Mouse (Mus musculus) myocyte (in vitro differentiated cells): Measurements from ENCODE around the gene Erich6b. TPM values are rescaled to one million over a fixed set of nuclear protein-coding genes. Genes with fewer than 3 reads are reported as not detected.

Experiments
- H3K27me3 ChIP-seq: one replicate; pipeline ENCODE4 v1.6.1; 2011; ENCODE audit not compliant: control insufficient read depth, insufficient read depth, insufficient read length
- H3K36me3 ChIP-seq: one replicate; pipeline ENCODE4 v1.6.1; 2011; ENCODE audit not compliant: control insufficient read depth, insufficient read depth
- H3K4me2 ChIP-seq: one replicate; pipeline ENCODE4 v1.6.1; 2011; ENCODE audit warnings: low read depth, control low read depth
- H3K4me3 ChIP-seq: one replicate; pipeline ENCODE4 v1.5.1; 2011; ENCODE audit warnings: mild to moderate bottlenecking, control low read depth, moderate library complexity
- H3K79me2 ChIP-seq: one replicate; pipeline ENCODE4 v1.6.1; 2011; ENCODE audit not compliant: control insufficient read depth, insufficient read depth
- H3ac ChIP-seq: one replicate; pipeline ENCODE4 v1.6.1; 2011; ENCODE audit not compliant: control insufficient read depth, insufficient read length
- CEBPB ChIP-seq: IDR thresholded peaks from 2 replicates; pipeline ENCODE4 v1.6.1; 2011; ENCODE audit warnings: mild to moderate bottlenecking, moderate library complexity; ENCODE audit not compliant: poor library complexity, insufficient read depth, severe bottlenecking
- E2F4 ChIP-seq: IDR thresholded peaks from one replicate; pipeline ENCODE4 v1.6.1; 2011; ENCODE audit warnings: mild to moderate bottlenecking, control low read depth, moderate library complexity; ENCODE audit not compliant: insufficient read depth
- MAX ChIP-seq: IDR thresholded peaks from one replicate; pipeline ENCODE4 v1.6.1; 2011; ENCODE audit warnings: low read depth, mild to moderate bottlenecking, control low read depth
- MYOD1 ChIP-seq, 3 experiments: IDR thresholded peaks; one replicate each; pipeline ENCODE4 v1.6.1; 2011; ENCODE audit warnings: control low read depth in 2 of 3, low read depth in 2 of 3, mild to moderate bottlenecking in 2 of 3, moderate library complexity in 1 of 3; ENCODE audit not compliant: insufficient read length in 2 of 3, control insufficient read depth in 1 of 3
- MYOG ChIP-seq, 3 experiments: IDR thresholded peaks; one replicate each; pipeline ENCODE4 v1.6.1; 2011; ENCODE audit warnings: control low read depth in 2 of 3, low read depth in 2 of 3, mild to moderate bottlenecking in 2 of 3; ENCODE audit not compliant: insufficient read length in 2 of 3, control insufficient read depth in 1 of 3, insufficient read depth in 1 of 3
- POLR2A ChIP-seq: IDR thresholded peaks from one replicate; pipeline ENCODE4 v1.6.1; 2011; ENCODE audit warnings: low read depth, mild to moderate bottlenecking, control low read depth, moderate library complexity; ENCODE audit not compliant: insufficient read length
- POLR2AphosphoS2 ChIP-seq: IDR thresholded peaks from one replicate; pipeline ENCODE4 v1.6.1; 2011; ENCODE audit warnings: low read depth, control low read depth; ENCODE audit not compliant: insufficient read length
- REST ChIP-seq: IDR thresholded peaks from one replicate; pipeline ENCODE4 v1.6.1; 2011; ENCODE audit warnings: mild to moderate bottlenecking, control low read depth, moderate library complexity; ENCODE audit not compliant: insufficient read depth, insufficient read length
- SRF ChIP-seq: IDR thresholded peaks from one replicate; pipeline ENCODE4 v1.6.1; 2011; ENCODE audit warnings: low read depth; ENCODE audit not compliant: control insufficient read depth, insufficient read length
- TCF12 ChIP-seq: IDR thresholded peaks from one replicate; pipeline ENCODE4 v1.6.1; 2011; ENCODE audit warnings: mild to moderate bottlenecking, control low read depth; ENCODE audit not compliant: poor library complexity, insufficient read depth, severe bottlenecking
- TCF3 ChIP-seq: IDR thresholded peaks from one replicate; pipeline ENCODE4 v1.6.1; 2011; ENCODE audit warnings: low read depth, control low read depth; ENCODE audit not compliant: insufficient read length
- USF1 ChIP-seq: IDR thresholded peaks from one replicate; pipeline ENCODE4 v1.6.1; 2011; ENCODE audit warnings: low read depth, mild to moderate bottlenecking, control low read depth, moderate library complexity
- polyA plus RNA-seq: library from polyadenylated mRNA; unstranded; fragments of >200 nt; fragmentation: generic; extraction: Trizol; gene quantifications from one replicate; pipeline ENCODE4 v1.2.1, GENCODE M21; 2012; ENCODE audit warnings: missing spikeins

Gene Erich6b
- polyA plus RNA-seq, 1 experiment: not detected

DNA sequence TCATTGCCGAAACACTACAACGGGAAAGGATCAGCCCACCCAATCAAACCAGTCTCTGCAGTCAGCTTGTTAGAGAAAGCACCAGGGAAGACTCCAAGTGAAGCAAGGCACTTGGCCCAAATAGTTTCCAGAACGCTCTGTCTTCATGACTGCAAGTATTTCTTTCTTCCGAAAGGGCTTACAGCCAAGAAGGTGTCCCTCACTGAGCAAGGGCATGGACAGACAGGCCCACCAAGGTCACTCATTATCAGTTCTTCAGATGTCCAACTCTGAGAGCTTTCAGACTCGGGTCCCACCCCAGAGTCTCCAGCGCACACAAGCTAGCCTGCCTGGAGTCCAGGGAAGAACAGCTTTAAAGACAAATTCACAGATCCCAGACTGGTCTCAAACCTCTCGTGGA is 3.4 kb downstream of the Erich6b start:
- Histone ChIP-seq H3K4me2 (no peak overlapping the region), H3K36me3 (no peaks in the 10 kb centered on the region), H3K4me3 (no peak overlapping the region), H3ac (no peak overlapping the region), H3K27me3 (peaks cover 27% of the 10 kb centered on the region), H3K79me2 (no peaks in the 10 kb centered on the region)
- TF ChIP-seq MYOD1 (IDR thresholded peaks at IDR 0.05; ENCODE audit: control insufficient read depth in 1 of 3, insufficient read length in 2 of 3, low read depth in 2 of 3): no peak
- TF ChIP-seq MAX: no peak
- TF ChIP-seq SRF: no peak
- no peak for TF ChIP-seq POLR2A
- no peak for TF ChIP-seq TCF3
- TF ChIP-seq REST: no peak
- TF ChIP-seq POLR2AphosphoS2: no peak
- TF ChIP-seq TCF12: no peak
- no peak for TF ChIP-seq MYOG (IDR thresholded peaks at IDR 0.05; ENCODE audit: control insufficient read depth in 1 of 3, insufficient read depth in 1 of 3, insufficient read length in 2 of 3, low read depth in 2 of 3)

DNA sequence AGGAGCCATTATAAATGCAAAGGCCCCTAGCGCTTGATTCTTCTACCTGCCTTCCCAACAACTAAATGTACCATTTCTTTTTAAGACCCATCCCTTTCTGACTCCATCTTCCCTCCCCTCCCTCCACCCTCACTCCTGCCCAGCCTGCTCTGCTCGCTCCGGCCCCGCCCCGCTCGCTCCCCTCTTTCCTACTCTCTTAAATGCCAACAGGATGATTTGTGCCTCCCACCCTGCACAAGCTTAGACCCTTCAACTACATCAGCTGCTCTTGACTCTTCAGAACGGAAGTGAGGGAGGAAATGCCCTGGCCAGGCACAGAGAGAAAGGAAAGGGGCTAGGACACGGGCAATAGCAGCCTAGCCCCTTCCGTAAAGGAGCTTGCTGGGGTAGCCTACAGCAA is 4.0 kb downstream of the Erich6b start:
- Histone ChIP-seq H3K36me3 (no peaks in the 10 kb centered on the region), H3ac (no peak overlapping the region), H3K4me2 (no peak overlapping the region), H3K27me3 (peaks cover 27% of the 10 kb centered on the region), H3K79me2 (no peaks in the 10 kb centered on the region), H3K4me3 (no peak overlapping the region)
- TF ChIP-seq E2F4: no peak
- TF ChIP-seq MAX: no peak
- no peak for TF ChIP-seq REST
- no peak for TF ChIP-seq POLR2AphosphoS2
- no peak for TF ChIP-seq TCF12
- no peak for TF ChIP-seq MYOD1 (IDR thresholded peaks at IDR 0.05; ENCODE audit: control insufficient read depth in 1 of 3, insufficient read length in 2 of 3, low read depth in 2 of 3)
- TF ChIP-seq SRF: no peak
- TF ChIP-seq USF1: no peak
- TF ChIP-seq POLR2A: no peak
- TF ChIP-seq TCF3: no peak
- TF ChIP-seq MYOG (IDR thresholded peaks at IDR 0.05; ENCODE audit: control insufficient read depth in 1 of 3, insufficient read depth in 1 of 3, insufficient read length in 2 of 3, low read depth in 2 of 3): no peak
- no peak for TF ChIP-seq CEBPB

DNA sequence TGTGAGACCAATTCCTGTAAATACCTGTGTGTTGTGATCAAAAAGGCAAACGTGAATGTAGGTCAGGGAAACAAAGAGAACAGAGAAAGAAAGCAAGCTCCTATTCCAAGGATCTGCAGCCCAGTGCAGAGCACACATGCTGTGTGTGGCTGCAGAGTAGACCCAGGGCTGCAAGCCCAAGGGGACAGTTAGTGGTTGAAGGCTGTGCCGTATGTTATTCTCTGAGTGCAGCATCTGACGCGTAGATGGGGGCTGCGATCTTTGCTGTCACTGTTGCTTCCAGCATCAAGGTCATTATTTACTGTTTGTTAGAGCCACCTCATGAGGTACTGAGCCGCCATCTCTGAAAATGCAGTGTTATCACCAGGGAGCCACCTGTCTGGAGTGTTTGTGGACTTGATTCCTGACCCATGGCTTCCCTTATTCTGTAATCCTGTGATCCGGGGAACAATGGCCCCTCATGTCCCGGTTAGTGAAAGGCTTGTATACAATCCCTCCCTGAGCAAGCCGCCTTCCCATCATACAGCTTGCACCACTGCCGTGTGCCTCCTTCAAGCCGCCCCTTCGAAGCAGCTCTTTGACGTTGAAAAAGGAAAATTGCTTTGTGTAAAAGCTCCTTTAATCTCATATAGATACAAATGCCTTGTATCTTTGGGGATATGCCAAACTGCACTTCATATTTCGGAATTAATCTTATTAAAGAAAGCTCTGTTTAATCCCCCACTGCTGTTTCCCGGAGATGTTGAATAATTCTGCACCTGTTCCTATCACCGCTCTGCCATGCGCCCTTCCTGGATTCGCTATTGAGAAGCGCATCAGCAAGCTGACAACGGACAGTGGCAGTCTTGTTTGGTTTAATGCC is 5.1 kb downstream of the Erich6b start:
- Histone ChIP-seq H3K79me2 (no peaks in the 10 kb centered on the region), H3K27me3 (peaks cover 27% of the 10 kb centered on the region), H3K4me3 (no peak overlapping the region), H3K36me3 (no peaks in the 10 kb centered on the region), H3K4me2 (no peak overlapping the region), H3ac (no peak overlapping the region)
- no peak for TF ChIP-seq MAX
- TF ChIP-seq USF1: no peak
- TF ChIP-seq MYOD1 (IDR thresholded peaks at IDR 0.05; ENCODE audit: control insufficient read depth in 1 of 3, insufficient read length in 2 of 3, low read depth in 2 of 3): no peak
- TF ChIP-seq CEBPB: no peak
- no peak for TF ChIP-seq MYOG (IDR thresholded peaks at IDR 0.05; ENCODE audit: control insufficient read depth in 1 of 3, insufficient read depth in 1 of 3, insufficient read length in 2 of 3, low read depth in 2 of 3)
- TF ChIP-seq TCF3: no peak
- no peak for TF ChIP-seq E2F4
- no peak for TF ChIP-seq POLR2A
- TF ChIP-seq TCF12: no peak
- TF ChIP-seq REST: no peak
- TF ChIP-seq SRF: no peak
- TF ChIP-seq POLR2AphosphoS2: no peak

DNA sequence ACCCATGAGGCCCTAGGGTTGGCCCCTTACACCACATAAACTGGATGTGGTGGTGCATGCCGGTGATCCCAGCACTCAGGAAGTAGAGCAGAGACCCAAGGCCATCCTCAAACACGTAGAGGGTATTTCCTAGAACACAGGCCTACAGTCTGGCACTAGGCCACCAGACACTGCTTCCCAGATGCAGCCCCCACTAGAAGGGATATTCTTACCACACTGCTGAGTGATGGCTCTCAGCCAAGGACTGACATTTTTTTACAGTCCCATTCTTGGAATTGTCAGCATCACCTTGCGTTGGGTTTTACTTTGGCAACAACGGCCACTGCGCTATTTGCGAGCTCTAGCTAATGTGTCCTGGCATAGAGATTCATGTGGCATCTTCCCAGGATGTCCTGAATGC is 18.9 kb downstream of the Erich6b start:
- Histone ChIP-seq H3K4me3 (no peak overlapping the region), H3ac (no peak overlapping the region), H3K36me3 (no peaks in the 10 kb centered on the region), H3K79me2 (no peaks in the 10 kb centered on the region), H3K4me2 (no peak overlapping the region), H3K27me3 (peaks cover 49% of the 10 kb centered on the region)
- TF ChIP-seq E2F4 (no peak), REST (no peak), USF1 (no peak), MYOG (IDR thresholded peaks at IDR 0.05; ENCODE audit: control insufficient read depth in 1 of 3, insufficient read depth in 1 of 3, insufficient read length in 2 of 3, low read depth in 2 of 3) (no peak), POLR2A (no peak)

DNA sequence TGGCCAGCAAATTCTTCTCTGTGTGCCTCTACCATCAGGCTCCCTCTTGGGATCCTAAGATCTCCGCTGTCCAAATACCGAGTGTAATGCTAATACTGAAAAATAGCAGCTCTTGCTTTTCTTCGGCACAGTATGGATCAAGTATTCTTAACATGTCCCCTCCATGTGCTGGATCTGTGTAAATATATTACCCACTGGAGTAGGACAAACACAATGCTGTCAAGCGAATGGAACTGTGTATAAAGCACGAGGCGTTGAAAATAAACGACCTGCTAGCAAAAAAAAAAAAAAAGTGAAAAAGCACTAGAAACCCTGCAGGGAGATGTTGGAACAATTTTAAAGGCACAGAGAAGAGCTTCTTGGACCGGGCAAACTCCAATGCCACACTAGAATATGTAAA is 19.5 kb downstream of the Erich6b start:
- TF ChIP-seq E2F4 (no peak), CEBPB (no peak), USF1 (no peak), SRF (no peak), TCF12 (no peak), POLR2AphosphoS2 (no peak), TCF3 (no peak), MYOG (IDR thresholded peaks at IDR 0.05; ENCODE audit: control insufficient read depth in 1 of 3, insufficient read depth in 1 of 3, insufficient read length in 2 of 3, low read depth in 2 of 3) (no peak), MYOD1 (IDR thresholded peaks at IDR 0.05; ENCODE audit: control insufficient read depth in 1 of 3, insufficient read length in 2 of 3, low read depth in 2 of 3) (no peak), POLR2A (no peak), MAX (no peak), REST (no peak)
- Histone ChIP-seq H3ac (no peak overlapping the region), H3K79me2 (no peaks in the 10 kb centered on the region), H3K4me3 (no peak overlapping the region), H3K36me3 (no peaks in the 10 kb centered on the region), H3K4me2 (no peak overlapping the region), H3K27me3 (peaks cover 49% of the 10 kb centered on the region)
